Mouse (Mus musculus) kidney, embryonic 14.5 days (tissue): Measurements from ENCODE around the gene Zranb3. TPM values are rescaled to one million over a fixed set of nuclear protein-coding genes. Genes with fewer than 3 reads are reported as not detected.

Experiments used
- ATAC-seq: fragments of 200-750 bp; cut with Nextera tagmentation; 2 replicates; pipeline ENCODE4 v1.8.0; 2017; ENCODE audit warnings: moderate number of reproducible peaks, mild to moderate bottlenecking, moderate TSS enrichment, moderate library complexity; ENCODE audit not compliant: low FRiP score, low TSS enrichment
- H3K27ac ChIP-seq: fragments of 300-500 bp; sonication (generic); 2 replicates; pipeline ENCODE4 v1.5.1; 2014; ENCODE audit warnings: low read depth, mild to moderate bottlenecking, low read length, moderate library complexity, mixed read lengths
- H3K27me3 ChIP-seq: fragments of 300-500 bp; sonication (generic); 2 replicates; pipeline ENCODE4 v1.6.1; 2014; ENCODE audit warnings: mild to moderate bottlenecking, low read length; ENCODE audit not compliant: control insufficient read depth, insufficient read depth
- H3K36me3 ChIP-seq: fragments of 300-500 bp; sonication (generic); 2 replicates; pipeline ENCODE4 v1.6.1; 2014; ENCODE audit warnings: low read length, mixed read lengths; ENCODE audit not compliant: control insufficient read depth, insufficient read depth
- H3K4me1 ChIP-seq: fragments of 300-500 bp; sonication (generic); 2 replicates; pipeline ENCODE4 v1.6.1; 2014; ENCODE audit warnings: low read length, mixed read lengths; ENCODE audit not compliant: control insufficient read depth, insufficient read depth
- H3K4me2 ChIP-seq: fragments of 300-500 bp; sonication (generic); replicated peaks from 2 replicates; pipeline ENCODE4 v1.6.1; 2014; ENCODE audit warnings: low read depth, mild to moderate bottlenecking, low read length
- H3K4me3 ChIP-seq: fragments of 300-500 bp; sonication (generic); 2 replicates; pipeline ENCODE4 v1.5.1; 2014; ENCODE audit warnings: mild to moderate bottlenecking, low read length
- H3K9ac ChIP-seq: fragments of 300-500 bp; sonication (generic); 2 replicates; pipeline ENCODE4 v1.6.1; 2014; ENCODE audit warnings: low read depth, mild to moderate bottlenecking, low read length, moderate library complexity
- H3K9me3 ChIP-seq: fragments of 300-500 bp; sonication (generic); 2 replicates; pipeline ENCODE4 v1.6.1; 2016; ENCODE audit warnings: low read length; ENCODE audit not compliant: control insufficient read depth
- WGBS: fragments of 180-500 bp; shearing (Covaris S2); extraction: QIAGEN DNeasy Blood & Tissue Kit; methylation state at CpG from one replicate; pipeline ENCODE4 v1.1.7; 2014; 5-methylcytosine and 5-hydroxymethylcytosine counted together
- polyA plus RNA-seq: library from polyadenylated mRNA; unstranded; fragments of >200 nt; fragmentation: Nextera tagmentation; extraction: Ambion mirVana; gene quantifications from 2 replicates; pipeline ENCODE4 v1.2.1, GENCODE M21; 2014

The Zranb3 gene
- polyA plus RNA-seq, 1 experiment from 2014 or later = 14.4 TPM

DNA sequence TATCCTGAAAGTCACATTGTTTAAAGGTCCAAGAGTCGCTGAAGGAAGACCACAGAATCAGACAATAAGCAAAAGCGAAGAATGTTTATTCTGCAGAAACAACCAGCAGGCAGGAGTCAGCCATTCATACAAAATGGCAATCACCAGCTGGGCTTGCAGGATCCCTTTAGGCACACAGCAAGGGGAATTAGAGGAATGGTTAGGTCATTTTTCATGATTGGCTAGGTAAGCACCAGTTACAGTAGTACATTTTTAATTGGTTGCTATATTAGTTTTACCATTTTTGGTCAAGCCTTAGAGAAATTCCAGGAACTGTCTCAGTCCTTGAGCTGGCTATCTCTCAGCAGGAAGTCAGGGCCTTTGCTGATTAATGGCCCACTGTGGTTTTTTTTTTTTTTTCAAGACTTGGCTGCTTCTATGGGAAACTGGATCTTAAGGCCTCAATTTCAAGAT is 33.9 kb downstream of the Zranb3 start:
- Histone ChIP-seq H3K4me1 (no peaks in the 10 kb centered on the region), H3K4me3 (no peak overlapping the region), H3K4me2 (no peak overlapping the region), H3K9me3 (no peaks in the 10 kb centered on the region), H3K36me3 (no peaks in the 10 kb centered on the region), H3K27ac (no peak overlapping the region), H3K9ac (no peak overlapping the region), H3K27me3 (no peaks in the 10 kb centered on the region)
- 74% methylated on average over 2 of the region's 2 CpGs for WGBS
- ATAC-seq = no peak

DNA sequence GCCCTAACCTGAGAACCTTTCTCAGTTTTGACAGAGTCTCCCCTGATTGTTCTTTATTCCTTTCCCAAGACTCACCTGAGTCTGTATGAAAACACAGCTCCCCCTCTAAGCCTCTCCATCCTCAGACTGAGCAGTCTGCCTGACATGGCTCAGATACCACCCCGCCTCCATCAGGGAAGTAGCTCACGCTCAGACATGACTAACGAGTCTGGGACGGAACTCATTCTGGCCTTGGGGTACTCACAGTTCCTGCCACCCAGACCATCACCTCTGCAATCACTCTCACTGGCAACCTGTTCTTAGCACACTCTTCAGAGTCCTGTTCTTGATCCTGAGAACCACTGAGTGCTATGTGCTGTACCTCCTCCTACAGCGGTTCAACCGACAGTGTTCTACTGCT is 38.1 kb downstream of the Zranb3 start:
- no peaks in the 10 kb centered on the region for H3K36me3 ChIP-seq
- H3K4me1 ChIP-seq = no peaks in the 10 kb centered on the region
- WGBS = 91% methylated on average over 6 of the region's 6 CpGs
- no peak overlapping the region for H3K4me3 ChIP-seq
- no peak overlapping the region for H3K27ac ChIP-seq
- H3K4me2 ChIP-seq = no peak overlapping the region
- no peaks in the 10 kb centered on the region for H3K9me3 ChIP-seq
- no peak for ATAC-seq
- no peak overlapping the region for H3K9ac ChIP-seq
- H3K27me3 ChIP-seq = no peaks in the 10 kb centered on the region

DNA sequence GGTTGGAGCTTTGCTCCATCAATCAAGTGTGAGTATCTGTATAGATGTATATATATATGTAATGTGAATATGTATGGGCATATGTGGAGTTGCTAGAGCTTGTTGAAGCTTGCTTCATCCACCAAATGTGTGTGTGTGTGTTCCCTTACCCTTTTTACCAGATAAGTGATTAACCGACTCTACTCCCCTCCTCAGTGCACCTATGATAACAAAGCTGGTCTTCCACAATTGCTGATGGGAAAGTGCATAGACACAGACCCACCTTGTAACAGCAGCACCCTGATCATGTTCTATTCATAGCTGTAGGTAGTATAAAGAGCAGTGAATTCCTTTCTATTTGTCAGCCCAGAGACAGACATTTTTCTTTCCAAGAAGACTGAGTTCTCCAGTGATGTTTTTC is 40.7 kb downstream of the Zranb3 start:
- Histone ChIP-seq H3K27me3 (no peaks in the 10 kb centered on the region), H3K4me3 (no peak overlapping the region), H3K9me3 (no peaks in the 10 kb centered on the region), H3K4me2 (no peak overlapping the region), H3K36me3 (no peaks in the 10 kb centered on the region), H3K4me1 (no peaks in the 10 kb centered on the region), H3K27ac (no peak overlapping the region), H3K9ac (no peak overlapping the region)
- no peak for ATAC-seq
- 84% methylated on average over 1 of the region's 1 CpGs for WGBS

DNA sequence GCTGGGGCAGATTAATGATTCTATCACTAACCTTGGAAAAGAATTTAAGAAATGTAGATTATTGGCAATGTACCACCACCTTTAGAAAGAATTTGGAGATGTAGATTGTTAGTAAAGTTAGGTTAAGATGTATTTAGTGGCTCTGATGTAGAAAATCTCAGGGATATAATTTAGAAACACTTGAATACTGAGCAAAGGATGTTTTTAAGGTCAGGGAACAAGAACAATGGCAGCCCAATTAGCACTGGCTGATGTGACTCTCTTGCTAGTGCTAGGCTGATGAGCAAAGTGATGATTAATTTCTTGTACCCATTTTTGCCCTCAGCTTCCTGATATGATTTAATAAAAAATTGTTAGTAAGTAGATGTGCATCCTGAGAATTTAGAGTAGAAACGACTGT is 41.4 kb downstream of the Zranb3 start:
- H3K36me3 ChIP-seq = no peaks in the 10 kb centered on the region
- H3K27me3 ChIP-seq = no peaks in the 10 kb centered on the region
- WGBS = 73% methylated on average over 1 of the region's 1 CpGs
- no peaks in the 10 kb centered on the region for H3K4me1 ChIP-seq
- H3K4me2 ChIP-seq = no peak overlapping the region
- ATAC-seq = no peak
- no peak overlapping the region for H3K9ac ChIP-seq
- no peak overlapping the region for H3K4me3 ChIP-seq
- H3K27ac ChIP-seq = no peak overlapping the region
- H3K9me3 ChIP-seq = no peaks in the 10 kb centered on the region

DNA sequence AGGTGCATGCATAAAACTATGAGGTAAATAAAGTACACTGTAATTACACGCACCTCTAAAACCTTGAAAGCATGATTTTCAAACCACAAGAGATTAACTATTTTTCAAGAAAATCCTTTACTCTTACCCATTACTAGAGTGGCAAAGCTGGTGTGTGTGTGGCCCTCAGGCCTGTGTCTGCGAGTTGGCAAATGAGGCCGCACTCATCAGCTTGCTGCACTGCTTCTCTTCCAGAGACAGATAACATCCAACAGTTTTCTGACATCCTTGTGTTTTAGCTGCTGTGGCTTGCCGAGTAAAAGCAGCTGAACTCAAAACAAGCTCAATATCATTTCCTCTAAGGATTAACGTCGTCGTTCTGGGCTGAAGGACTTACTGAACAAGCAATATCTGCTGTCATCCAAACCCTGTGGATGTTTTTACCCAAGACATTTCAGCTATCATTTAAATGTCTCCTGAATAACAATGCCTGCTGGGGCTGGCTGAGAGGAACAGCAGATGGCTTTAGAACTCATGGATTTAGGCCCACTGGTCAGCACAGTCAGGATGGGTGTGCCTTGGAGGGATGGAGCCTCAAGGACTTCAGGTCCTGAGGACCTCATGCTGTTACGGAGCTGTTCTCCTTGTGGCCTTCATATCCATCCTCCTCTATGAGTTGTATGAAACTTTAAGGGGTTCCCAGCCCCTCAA is 42.0 kb downstream of the Zranb3 start:
- no peak overlapping the region for H3K9ac ChIP-seq
- H3K4me3 ChIP-seq = no peak overlapping the region
- no peaks in the 10 kb centered on the region for H3K27me3 ChIP-seq
- ATAC-seq = no peak
- H3K4me2 ChIP-seq = no peak overlapping the region
- no peaks in the 10 kb centered on the region for H3K36me3 ChIP-seq
- H3K27ac ChIP-seq = no peak overlapping the region
- H3K4me1 ChIP-seq = no peaks in the 10 kb centered on the region
- 78% methylated on average over 8 of the region's 8 CpGs for WGBS
- H3K9me3 ChIP-seq = no peaks in the 10 kb centered on the region

DNA sequence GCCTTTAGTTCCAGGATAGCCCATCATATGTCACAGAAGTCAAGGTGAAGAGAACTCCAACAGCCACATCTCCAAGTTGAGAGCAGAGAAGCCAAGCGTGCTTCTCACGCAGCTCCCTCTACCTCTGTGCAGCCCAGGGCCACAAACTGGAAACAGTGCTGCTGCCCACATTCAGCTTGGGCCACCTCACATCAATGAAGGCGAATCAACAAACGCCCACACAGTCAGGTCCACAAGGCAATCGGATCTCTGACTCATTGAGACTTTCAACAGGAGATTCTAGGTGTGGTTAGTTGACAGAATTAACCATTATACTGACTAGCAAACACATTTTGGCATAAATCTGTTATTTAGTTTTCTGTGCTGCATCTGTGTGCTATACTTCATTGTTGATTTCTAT is 44.2 kb downstream of the Zranb3 start:
- no peak overlapping the region for H3K9ac ChIP-seq
- H3K27ac ChIP-seq = no peak overlapping the region
- H3K27me3 ChIP-seq = no peaks in the 10 kb centered on the region
- H3K4me1 ChIP-seq = no peaks in the 10 kb centered on the region
- no peak overlapping the region for H3K4me3 ChIP-seq
- no peak overlapping the region for H3K4me2 ChIP-seq
- 90% methylated on average over 5 of the region's 5 CpGs for WGBS
- ATAC-seq = no peak
- no peaks in the 10 kb centered on the region for H3K9me3 ChIP-seq
- no peaks in the 10 kb centered on the region for H3K36me3 ChIP-seq

DNA sequence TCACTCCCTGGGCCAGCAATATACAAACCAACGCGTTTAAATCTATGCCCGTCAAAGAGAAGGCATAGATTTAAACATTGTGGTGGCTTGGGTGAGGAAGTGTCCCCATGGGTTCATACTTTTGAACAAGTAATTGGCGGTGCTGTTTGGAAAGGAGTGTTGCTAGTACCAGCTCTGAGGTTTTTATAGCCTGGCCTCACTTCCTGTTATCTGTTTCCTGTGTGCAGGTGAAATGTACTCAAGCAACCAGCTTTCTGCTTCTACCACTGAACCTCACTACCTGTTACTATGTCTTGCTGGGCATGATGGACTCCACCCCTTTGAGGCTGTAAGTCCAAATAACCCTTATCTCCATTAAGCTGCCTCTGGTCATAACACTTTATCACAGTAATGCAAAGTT is 45.6 kb downstream of the Zranb3 start:
- Histone ChIP-seq H3K4me1 (no peaks in the 10 kb centered on the region), H3K27ac (no peak overlapping the region), H3K9me3 (no peaks in the 10 kb centered on the region), H3K4me2 (no peak overlapping the region), H3K9ac (no peak overlapping the region), H3K36me3 (no peaks in the 10 kb centered on the region), H3K27me3 (no peaks in the 10 kb centered on the region), H3K4me3 (no peak overlapping the region)
- WGBS = 95% methylated on average over 4 of the region's 4 CpGs
- no peak for ATAC-seq

DNA sequence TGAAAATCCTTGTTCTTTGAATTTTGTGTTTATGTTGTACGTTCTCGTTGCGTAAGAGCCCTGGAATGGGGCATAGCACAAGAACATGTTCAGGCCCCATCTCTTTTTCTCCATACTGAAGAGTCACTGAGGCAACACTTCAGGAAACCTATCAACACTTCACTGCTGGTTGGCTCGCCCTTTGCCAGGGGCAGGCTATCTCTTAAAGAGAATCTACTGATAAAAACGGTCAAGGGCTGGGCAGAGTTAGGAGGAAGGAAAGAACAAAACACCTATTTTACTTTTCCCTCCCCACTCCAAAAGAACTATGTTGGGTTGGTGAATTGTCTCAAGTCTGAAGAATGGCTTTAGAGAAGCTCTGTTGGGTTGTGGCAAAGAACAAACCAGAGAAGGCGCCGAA is 55.9 kb downstream of the Zranb3 start:
- Histone ChIP-seq H3K4me1 (no peaks in the 10 kb centered on the region), H3K27me3 (no peaks in the 10 kb centered on the region), H3K4me3 (no peak overlapping the region), H3K27ac (no peak overlapping the region), H3K36me3 (no peaks in the 10 kb centered on the region), H3K9me3 (no peaks in the 10 kb centered on the region), H3K4me2 (no peak overlapping the region), H3K9ac (no peak overlapping the region)
- 94% methylated on average over 7 of the region's 7 CpGs for WGBS
- ATAC-seq = no peak

DNA sequence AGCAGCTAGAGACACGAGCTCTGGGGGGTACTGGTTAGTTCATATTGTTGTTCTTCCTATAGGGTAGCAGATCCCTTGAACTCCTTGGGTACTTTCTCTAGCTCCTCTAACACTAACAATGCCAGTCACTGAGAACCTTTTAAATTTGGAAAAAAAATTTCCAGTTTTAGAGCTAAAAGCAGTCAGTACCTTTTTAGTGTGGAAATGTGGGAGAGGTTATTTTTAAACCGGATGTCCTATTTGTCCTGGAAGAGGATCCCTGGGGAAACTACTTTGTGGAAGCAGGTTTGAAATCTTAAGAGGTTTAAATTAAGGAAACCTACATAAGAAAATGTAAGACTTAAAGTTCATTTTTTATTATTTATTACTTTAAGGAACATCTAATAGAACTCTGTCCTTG is 56.4 kb downstream of the Zranb3 start:
- ATAC-seq = no peak
- Histone ChIP-seq H3K4me1 (no peaks in the 10 kb centered on the region), H3K27ac (no peak overlapping the region), H3K4me2 (no peak overlapping the region), H3K4me3 (no peak overlapping the region), H3K9me3 (no peaks in the 10 kb centered on the region), H3K36me3 (no peaks in the 10 kb centered on the region), H3K27me3 (no peaks in the 10 kb centered on the region), H3K9ac (no peak overlapping the region)
- WGBS = 92% methylated on average over 2 of the region's 2 CpGs
